Mouse (Mus musculus) stomach, postnatal 0 days (tissue): Measurements from ENCODE around the gene Cacna2d1.

Source experiments
- CTCF ChIP-seq: IDR thresholded peaks from 2 replicates; pipeline ENCODE4 v1.5.1; 2016; ENCODE audit warnings: antibody characterized with exemption, low read depth, mild to moderate bottlenecking, moderate library complexity
- EP300 ChIP-seq: optimal IDR thresholded peaks from 2 replicates; pipeline ENCODE3; 2016; ENCODE audit warnings: antibody characterized with exemption

- TF ChIP-seq CTCF (no peak), EP300 (no peak)
These were observed 475.5 kb downstream of the Cacna2d1 start for GRCm38 (mm10) chr5:16410011-16410410.
